33 mouse cellular contexts compared by ENCODE assay signal in genomic region chr1:187315821-187316220, GRCm38 (mm10).
"Had no signal": no experiment of that assay in that cellular context is flagged by ENCODE, and none has a peak within 500 bp of the region (broad histone marks: within the 10 kb centered on the region; RNA-seq: fewer than 3 reads in every experiment).

No protein-coding gene starts in this region.

- H3K36me3 ChIP-seq: heart, embryonic 15.5 days; hindbrain, embryonic 12.5 days; hindbrain, embryonic 13.5 days; hindbrain, embryonic 15.5 days; intestine, embryonic 15.5 days; kidney, embryonic 15.5 days had no signal

- H3K9me3 ChIP-seq: heart, embryonic 10.5 days; heart, embryonic 12.5 days; heart, embryonic 13.5 days; heart, embryonic 15.5 days; hindbrain, embryonic 10.5 days; hindbrain, embryonic 12.5 days; hindbrain, embryonic 13.5 days; hindbrain, embryonic 15.5 days; intestine, embryonic 15.5 days; kidney, embryonic 15.5 days had no signal

- ATAC-seq: hindbrain, embryonic 16.5 days; hindbrain, postnatal 0 days; inflammation-experienced regulatory T-cells, adult 6 months; intestine, embryonic 16.5 days had no signal

- H3K27ac ChIP-seq: heart, adult 2 months; heart, embryonic 10.5 days; heart, embryonic 13.5 days; heart, embryonic 15.5 days; hindbrain, embryonic 10.5 days; hindbrain, embryonic 12.5 days; hindbrain, embryonic 13.5 days; hindbrain, embryonic 14.5 days; hindbrain, embryonic 15.5 days; hindbrain, postnatal 0 days; intestine, embryonic 15.5 days; kidney, embryonic 15.5 days; kidney, postnatal 0 days; layer of hippocampus, adult 2 months; left cerebral cortex, adult 2 months had no signal

- H3K4me3 ChIP-seq: heart, adult 2 months; heart, embryonic 10.5 days; heart, embryonic 12.5 days; heart, embryonic 13.5 days; heart, embryonic 15.5 days; hindbrain, embryonic 10.5 days; hindbrain, embryonic 12.5 days; hindbrain, embryonic 13.5 days; hindbrain, embryonic 15.5 days; intestine, embryonic 15.5 days; kidney, embryonic 15.5 days; layer of hippocampus, adult 2 months; left cerebral cortex, adult 2 months had no signal

- DNase-seq: heart, adult 18-20 months; heart, adult 2 months; heart, postnatal 10 days; heart, postnatal 14 days; heart, postnatal 36 days; heart, postnatal 4 days; kidney, adult 11 months; kidney, adult 18-20 months; kidney, adult 8-10 months; kidney, postnatal 10 days; kidney, postnatal 25 days; kidney, postnatal 4 days; layer of hippocampus, adult 9-11 months; layer of hippocampus, postnatal 36 days had no signal

- H3K4me1 ChIP-seq: heart, embryonic 15.5 days; hindbrain, embryonic 10.5 days; hindbrain, embryonic 12.5 days; hindbrain, embryonic 13.5 days; hindbrain, embryonic 15.5 days; intestine, embryonic 15.5 days; kidney, embryonic 15.5 days had no signal

- H3K4me2 ChIP-seq: heart, embryonic 11.5 days; heart, embryonic 12.5 days; heart, embryonic 13.5 days; heart, embryonic 15.5 days; hindbrain, embryonic 12.5 days; hindbrain, embryonic 13.5 days; hindbrain, embryonic 14.5 days; hindbrain, embryonic 15.5 days; intestine, embryonic 15.5 days; kidney, embryonic 15.5 days had no signal

- H3K9ac ChIP-seq: heart, embryonic 12.5 days; heart, embryonic 13.5 days; heart, embryonic 15.5 days; hindbrain, embryonic 12.5 days; hindbrain, embryonic 13.5 days; hindbrain, embryonic 14.5 days; hindbrain, embryonic 15.5 days; intestine, embryonic 15.5 days; kidney, embryonic 15.5 days had no signal

- H3K27me3 ChIP-seq: heart, embryonic 13.5 days; heart, embryonic 15.5 days; hindbrain, embryonic 12.5 days; hindbrain, embryonic 13.5 days; hindbrain, embryonic 15.5 days; intestine, embryonic 15.5 days; kidney, embryonic 15.5 days had no signal
